Mouse (Mus musculus) stomach, embryonic 16.5 days (tissue): ENCODE measurements around the gene Rbm4. TPM values are rescaled to one million over a fixed set of nuclear protein-coding genes. Genes with fewer than 3 reads are reported as not detected.

Experiments
- ATAC-seq: fragments of 200-750 bp; cut with Nextera tagmentation; 2 replicates; pipeline ENCODE4 v1.8.0; 2017; ENCODE audit warnings: moderate number of reproducible peaks, moderate TSS enrichment; ENCODE audit not compliant: insufficient read depth, low FRiP score
- H3K27ac ChIP-seq: fragments of 300-500 bp; sonication (generic); 2 replicates; pipeline ENCODE4 v1.5.1; 2014; ENCODE audit warnings: low read length
- H3K27me3 ChIP-seq: fragments of 300-500 bp; sonication (generic); 2 replicates; pipeline ENCODE4 v1.6.1; 2014; ENCODE audit warnings: low read length, control low read depth, mixed read lengths; ENCODE audit not compliant: control insufficient read depth, insufficient read depth
- H3K36me3 ChIP-seq: fragments of 300-500 bp; sonication (generic); 2 replicates; pipeline ENCODE4 v1.6.1; 2014; ENCODE audit warnings: low read length; ENCODE audit not compliant: control insufficient read depth, insufficient read depth
- H3K4me1 ChIP-seq: fragments of 300-500 bp; sonication (generic); 2 replicates; pipeline ENCODE4 v1.6.1; 2014; ENCODE audit warnings: low read length, control low read depth, mixed read lengths; ENCODE audit not compliant: control insufficient read depth, insufficient read depth
- H3K4me2 ChIP-seq: fragments of 300-500 bp; sonication (generic); 2 replicates; pipeline ENCODE4 v1.6.1; 2014; ENCODE audit warnings: low read depth, low read length, mixed read lengths
- H3K4me3 ChIP-seq: fragments of 300-500 bp; sonication (generic); replicated peaks from 2 replicates; pipeline ENCODE4 v1.5.1; 2014; ENCODE audit warnings: mild to moderate bottlenecking, low read length
- H3K9ac ChIP-seq: fragments of 300-500 bp; sonication (generic); 2 replicates; pipeline ENCODE4 v1.6.1; 2014; ENCODE audit warnings: low read length
- H3K9me3 ChIP-seq: fragments of 300-500 bp; sonication (generic); replicated peaks from 2 replicates; pipeline ENCODE4 v1.6.1; 2016; ENCODE audit warnings: low read length, control low read depth; ENCODE audit not compliant: control insufficient read depth
- WGBS: fragments of 180-500 bp; shearing (Covaris S2); extraction: QIAGEN DNeasy Blood & Tissue Kit; methylation state at CpG from one replicate; pipeline ENCODE4 v1.1.7; 2014; 5-methylcytosine and 5-hydroxymethylcytosine counted together
- polyA plus RNA-seq: library from polyadenylated mRNA; unstranded; fragments of >200 nt; fragmentation: Nextera tagmentation; extraction: Ambion mirVana; gene quantifications from 2 replicates; pipeline ENCODE4 v1.2.1, GENCODE M21; 2015

Gene Rbm4
- polyA plus RNA-seq, 1 experiment from 2014 or later = 47.4 TPM

- H3K36me3 ChIP-seq = no peaks in the 10 kb centered on the region
- WGBS = under 1% methylated on average over 14 of the region's 14 CpGs
- peak overlapping the region; percentile 94 for H3K27ac ChIP-seq
These were observed 16.6 kb upstream of the Rbm4 start for GRCm38 (mm10) chr19:4810309-4810708.

DNA sequence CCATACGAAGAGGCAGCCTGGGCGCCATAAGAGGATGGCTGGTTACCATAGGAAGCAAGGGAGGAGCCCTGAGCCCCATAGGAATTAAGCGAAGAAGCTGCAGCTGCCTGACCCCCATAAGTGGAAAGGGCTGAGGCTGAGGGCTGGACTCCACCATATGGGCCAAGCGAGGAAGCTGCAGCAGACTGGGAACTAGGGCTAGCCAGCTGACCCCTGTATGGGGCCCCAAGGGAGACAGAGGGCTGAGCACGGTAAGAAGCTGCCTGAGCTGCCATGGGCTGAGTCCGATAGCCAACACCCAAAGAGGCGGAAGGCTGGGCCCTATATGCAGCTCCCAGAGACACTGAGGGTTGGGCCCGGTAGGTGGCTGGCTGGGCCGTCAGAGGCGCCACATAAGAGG lies 9.6 kb upstream of the Rbm4 start:
- no peaks in the 10 kb centered on the region for H3K27me3 ChIP-seq
- H3K27ac ChIP-seq = no peak overlapping the region
- peaks cover 26% of the 10 kb centered on the region for H3K36me3 ChIP-seq
- H3K4me2 ChIP-seq = no peak overlapping the region
- WGBS = 70% methylated on average over 10 of the region's 10 CpGs
- no peaks in the 10 kb centered on the region for H3K9me3 ChIP-seq
- peaks cover 5% of the 10 kb centered on the region for H3K4me1 ChIP-seq
- no peak overlapping the region for H3K9ac ChIP-seq
- H3K4me3 ChIP-seq = no peak overlapping the region
- ATAC-seq = peak; percentile 47; the same call in 1 of the 2 replicates

More at GRCm38 (mm10) chr19:4810309-4810708, 16.6 kb upstream of the Rbm4 start:
- Histone ChIP-seq H3K4me1 (peaks cover 18% of the 10 kb centered on the region), H3K9ac (peak overlapping the region; percentile 79), H3K27me3 (no peaks in the 10 kb centered on the region), H3K4me2 (peak overlapping the region; percentile 61), H3K4me3 (peak overlapping the region; percentile 97), H3K9me3 (no peaks in the 10 kb centered on the region)
- ATAC-seq = no peak

DNA sequence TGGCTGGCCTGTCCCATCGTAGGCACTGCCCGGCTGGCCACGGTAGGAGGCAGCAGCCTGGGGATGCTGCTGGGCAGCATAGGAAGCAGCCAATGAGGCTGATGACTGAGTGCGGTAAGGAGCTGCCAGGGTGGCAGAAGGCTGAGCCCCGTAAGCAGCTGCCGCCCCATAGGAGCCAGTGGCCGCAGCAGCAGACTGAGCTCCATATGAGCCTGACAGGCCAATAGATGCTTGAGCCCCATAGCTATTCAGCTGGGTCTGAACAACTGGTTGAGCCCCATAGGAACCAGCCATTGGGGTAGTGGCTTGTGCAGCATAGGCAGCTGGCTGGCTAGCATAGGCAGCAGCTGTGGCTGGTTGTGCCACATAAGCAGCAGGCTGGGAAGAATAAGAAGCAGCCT lies 9.0 kb upstream of the Rbm4 start:
- Histone ChIP-seq H3K4me2 (no peak overlapping the region), H3K4me1 (no peaks in the 10 kb centered on the region; the same call in 1 of the 2 replicates), H3K4me3 (no peak overlapping the region), H3K27me3 (no peaks in the 10 kb centered on the region), H3K9me3 (no peaks in the 10 kb centered on the region), H3K36me3 (peaks cover 26% of the 10 kb centered on the region), H3K9ac (no peak overlapping the region), H3K27ac (no peak overlapping the region)
- WGBS = 95% methylated on average over 7 of the region's 7 CpGs
- ATAC-seq = no peak

DNA sequence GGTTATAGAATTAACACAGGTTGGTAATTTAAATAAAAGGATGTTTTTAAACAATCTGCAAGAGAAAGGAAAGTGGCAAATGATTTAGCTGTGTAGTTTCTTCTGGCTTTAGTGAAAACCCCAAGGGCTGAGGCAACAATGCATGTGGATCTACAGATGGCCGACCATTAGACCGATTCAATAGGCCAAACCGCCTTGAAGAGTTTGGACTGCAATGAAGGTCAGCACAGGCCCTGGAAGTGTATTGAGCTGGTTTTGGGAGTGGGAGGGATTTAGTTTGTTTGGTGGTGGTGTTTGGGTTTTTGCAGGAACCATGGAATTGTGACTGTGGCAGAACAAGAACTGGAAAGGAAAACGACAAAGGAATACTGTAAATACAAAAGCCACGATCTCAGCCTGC lies 5.4 kb upstream of the Rbm4 start:
- ATAC-seq = no peak
- peaks cover 26% of the 10 kb centered on the region for H3K36me3 ChIP-seq
- no peak overlapping the region for H3K27ac ChIP-seq
- no peak overlapping the region for H3K9ac ChIP-seq
- WGBS = 89% methylated on average over 5 of the region's 5 CpGs
- no peaks in the 10 kb centered on the region for H3K9me3 ChIP-seq
- H3K4me1 ChIP-seq = peaks cover 6% of the 10 kb centered on the region
- no peaks in the 10 kb centered on the region for H3K27me3 ChIP-seq
- H3K4me2 ChIP-seq = no peak overlapping the region
- H3K4me3 ChIP-seq = no peak overlapping the region

- Histone ChIP-seq H3K4me2 (no peak overlapping the region), H3K27ac (no peak overlapping the region), H3K4me1 (peaks cover 8% of the 10 kb centered on the region), H3K27me3 (no peaks in the 10 kb centered on the region), H3K4me3 (no peak overlapping the region), H3K9me3 (no peaks in the 10 kb centered on the region), H3K9ac (no peak overlapping the region), H3K36me3 (peaks cover 21% of the 10 kb centered on the region)
- ATAC-seq = no peak
- 92% methylated on average over 2 of the region's 2 CpGs for WGBS
These were observed 4.1 kb upstream of the Rbm4 start for GRCm38 (mm10) chr19:4797846-4798245.

DNA sequence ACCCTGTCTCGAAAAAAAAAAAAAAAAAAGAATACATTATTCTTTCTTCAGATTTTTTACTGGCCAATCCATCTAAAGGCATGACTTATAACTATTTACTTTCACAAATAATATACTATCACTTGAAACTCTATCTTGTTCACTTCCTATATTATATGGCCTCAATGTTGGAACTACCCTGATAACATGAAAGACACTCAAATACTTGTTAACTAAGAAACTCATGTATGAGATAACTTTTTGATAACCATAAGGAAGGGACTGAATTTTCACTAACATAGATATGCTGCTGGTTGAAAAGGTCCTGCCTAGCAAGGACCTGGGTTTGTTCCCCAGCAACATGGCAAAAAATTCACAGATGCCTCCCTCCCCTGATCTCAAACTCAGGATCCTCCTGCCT lies 2.2 kb upstream of the Rbm4 start:
- H3K4me2 ChIP-seq = no peak overlapping the region
- H3K9me3 ChIP-seq = no peaks in the 10 kb centered on the region
- H3K27ac ChIP-seq = no peak overlapping the region
- ATAC-seq = no peak
- H3K4me1 ChIP-seq = peaks cover 19% of the 10 kb centered on the region
- H3K9ac ChIP-seq = no peak overlapping the region
- 67% methylated on average over 1 of the region's 1 CpGs for WGBS
- no peak overlapping the region for H3K4me3 ChIP-seq
- peaks cover 22% of the 10 kb centered on the region for H3K36me3 ChIP-seq
- no peaks in the 10 kb centered on the region for H3K27me3 ChIP-seq

GRCm38 (mm10) chr19:4793281-4793830 lies 345 bp downstream of the Rbm4 start:
- Histone ChIP-seq H3K9ac (peak overlapping the region; percentile 75), H3K4me2 (peak overlapping the region; percentile 73), H3K27me3 (no peaks in the 10 kb centered on the region), H3K36me3 (peaks cover 13% of the 10 kb centered on the region; the same call in 1 of the 2 replicates), H3K27ac (peak overlapping the region; percentile 83), H3K4me1 (peaks cover 27% of the 10 kb centered on the region), H3K4me3 (peak overlapping the region; percentile 66), H3K9me3 (no peaks in the 10 kb centered on the region)
- peak; percentile 52; the same call in 1 of the 2 replicates for ATAC-seq
- under 1% methylated on average over 16 of the region's 16 CpGs for WGBS

GRCm38 (mm10) chr19:4786313-4786712 lies 7.4 kb downstream of the Rbm4 start:
- no peak for ATAC-seq
- 90% methylated on average over 2 of the region's 2 CpGs for WGBS
- peaks cover 37% of the 10 kb centered on the region for H3K36me3 ChIP-seq

GRCm38 (mm10) chr19:4785206-4785605 lies 8.5 kb downstream of the Rbm4 start:
- Histone ChIP-seq H3K36me3 (peaks cover 30% of the 10 kb centered on the region), H3K4me3 (no peak overlapping the region), H3K9ac (no peak overlapping the region), H3K27ac (no peak overlapping the region), H3K27me3 (no peaks in the 10 kb centered on the region), H3K9me3 (no peaks in the 10 kb centered on the region), H3K4me1 (peaks cover 8% of the 10 kb centered on the region), H3K4me2 (no peak overlapping the region)
- ATAC-seq = no peak
- WGBS = 87% methylated on average over 7 of the region's 7 CpGs

More at GRCm38 (mm10) chr19:4786313-4786712, 7.4 kb downstream of the Rbm4 start:
- H3K9me3 ChIP-seq = no peaks in the 10 kb centered on the region
- H3K27me3 ChIP-seq = no peaks in the 10 kb centered on the region
- H3K4me3 ChIP-seq = no peak overlapping the region
- H3K9ac ChIP-seq = no peak overlapping the region
- H3K4me1 ChIP-seq = peaks cover 17% of the 10 kb centered on the region
- no peak overlapping the region for H3K4me2 ChIP-seq
- H3K27ac ChIP-seq = no peak overlapping the region
